Mouse (Mus musculus) left cerebral cortex, adult 2 months (tissue): ENCODE data around the gene Ldah. TPM values are rescaled to one million over a fixed set of nuclear protein-coding genes. Genes with fewer than 3 reads are reported as not detected.

Experiments
- DNase-seq, 2 experiments: peaks; one replicate each; pipeline ENCODE4 v3.0.0; 2021 to 2022; ENCODE audit warnings: low spot score in 2 of 2, mixed read lengths in 1 of 2; ENCODE audit errors: extremely low spot score in 1 of 2
- H3K27ac ChIP-seq: fragments of 200-600 bp; 2 replicates; pipeline ENCODE4 v1.8.1; 2022
- H3K4me3 ChIP-seq: fragments of 200-600 bp; 2 replicates; pipeline ENCODE4 v1.8.1; 2022
- CTCF ChIP-seq: fragments of 200-600 bp; IDR thresholded peaks from 2 replicates; pipeline ENCODE4 v1.8.1; 2022; ENCODE audit warnings: antibody characterized with exemption, mild to moderate bottlenecking, moderate library complexity
- intact Hi-C: fragments of 180-260 bp; cut with DNase I; formaldehyde crosslinking; loops from one replicate; pipeline ENCODE4 v1.15.1; 2025
- total RNA-seq, 2 experiments: library from RNA; stranded (reverse); gene quantifications; 2 replicates each; pipeline ENCODE4 v1.2.3; 2021

Gene Ldah
- total RNA-seq, 2 experiments from 2014 or later: 33.1 to 33.8 TPM

DNA sequence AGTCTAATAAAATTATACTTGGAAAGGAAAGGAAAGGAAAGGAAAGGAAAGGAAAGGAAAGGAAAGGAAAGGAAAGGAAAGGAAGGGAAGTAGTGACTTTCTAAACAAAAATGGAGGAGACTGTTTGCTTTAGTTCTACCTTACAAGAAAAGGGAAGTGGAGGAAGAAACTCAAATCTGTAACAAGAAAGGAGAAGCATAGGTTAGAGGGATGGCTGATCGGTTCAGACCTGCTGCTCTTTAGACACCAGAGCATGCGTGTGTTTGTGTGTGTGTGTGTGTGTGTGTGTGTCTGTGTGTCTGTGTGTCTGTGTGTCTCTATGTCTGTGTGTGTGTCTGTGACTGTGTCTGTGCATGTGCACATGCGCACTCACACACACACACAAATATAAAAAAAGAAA, 23.2 kb downstream of the Ldah start:
- no peak overlapping the region for H3K27ac ChIP-seq
- no peak for TF ChIP-seq CTCF
- intact Hi-C loops: no loop called here
- DNase-seq: no peak
- no peak overlapping the region for H3K4me3 ChIP-seq

DNA sequence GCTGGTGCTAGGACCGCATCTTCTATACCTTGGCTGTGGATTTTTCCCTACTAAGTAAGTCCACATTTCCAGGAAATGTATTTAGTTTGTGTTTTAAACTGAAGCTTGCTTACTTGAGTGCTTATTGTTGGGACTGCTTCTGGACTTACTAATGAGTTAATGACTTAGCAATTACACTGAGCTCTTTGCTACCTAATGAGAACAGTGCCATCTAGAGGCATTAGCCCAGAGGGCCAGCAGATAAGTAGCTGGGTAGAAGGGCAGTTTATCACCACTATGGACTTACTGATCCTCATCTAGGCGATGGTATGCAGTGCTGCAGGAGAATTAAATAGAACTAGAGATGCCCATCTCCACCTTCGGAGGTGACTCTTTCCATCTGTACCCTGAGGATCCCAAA, 24.8 kb downstream of the Ldah start:
- intact Hi-C loops: loop anchor here (2.0 kb wide), 1 partner anchor 174 kb away; no protein-coding TSS in a partner anchor
- Histone ChIP-seq H3K4me3 (no peak overlapping the region), H3K27ac (no peak overlapping the region)
- DNase-seq: no peak
- TF ChIP-seq CTCF: peak; percentile 65

DNA sequence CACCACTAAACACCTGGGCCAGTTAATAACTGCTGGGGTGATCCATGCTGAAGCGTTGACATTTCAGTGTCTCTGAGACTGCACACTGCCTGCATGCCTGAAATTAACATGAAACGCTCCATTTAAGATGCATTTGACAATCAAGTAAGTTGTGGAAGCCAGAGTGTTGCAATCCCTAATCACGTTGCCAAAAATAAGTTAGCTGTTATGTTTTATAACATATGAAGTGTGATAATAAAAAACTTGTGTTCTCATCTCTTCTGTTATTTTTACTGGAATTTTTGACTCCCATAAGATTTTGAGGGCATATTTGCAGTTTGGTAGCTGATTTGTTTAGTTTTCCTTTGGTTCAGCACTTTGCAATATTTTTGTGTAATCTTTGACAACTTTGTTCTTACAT, 34.3 kb downstream of the Ldah start:
- no peak for DNase-seq
- intact Hi-C loops: no loop called here
- no peak overlapping the region for H3K27ac ChIP-seq
- TF ChIP-seq CTCF: no peak
- no peak overlapping the region for H3K4me3 ChIP-seq

- Histone ChIP-seq H3K4me3 (no peak overlapping the region), H3K27ac (no peak overlapping the region)
- no peak for TF ChIP-seq CTCF
- intact Hi-C loops: no loop called here
- DNase-seq: no peak
Observed at GRCm38 (mm10) chr12:8244746-8245145, 36.8 kb downstream of the Ldah start.

DNA sequence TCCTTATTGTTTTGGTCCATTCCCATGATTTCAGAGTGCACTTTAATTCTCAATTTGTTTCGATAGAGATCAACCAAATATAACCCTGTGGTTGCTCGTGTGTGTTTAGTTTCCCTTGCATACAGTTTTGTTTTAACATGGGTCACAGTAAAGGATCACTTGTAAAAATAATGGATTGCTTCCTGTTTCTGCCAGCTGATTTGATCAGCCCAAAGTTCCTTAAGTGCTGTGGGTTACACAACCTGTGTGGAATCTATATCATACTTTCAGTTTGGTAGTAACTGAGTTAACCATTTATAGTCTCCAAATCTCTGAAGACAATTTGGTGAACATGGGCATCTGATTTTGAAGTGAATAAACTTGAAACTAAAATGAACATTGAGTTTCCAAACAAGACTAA, 52.4 kb downstream of the Ldah start:
- Histone ChIP-seq H3K27ac (no peak overlapping the region), H3K4me3 (no peak overlapping the region)
- intact Hi-C loops: no loop called here
- DNase-seq: no peak
- TF ChIP-seq CTCF: no peak

DNA sequence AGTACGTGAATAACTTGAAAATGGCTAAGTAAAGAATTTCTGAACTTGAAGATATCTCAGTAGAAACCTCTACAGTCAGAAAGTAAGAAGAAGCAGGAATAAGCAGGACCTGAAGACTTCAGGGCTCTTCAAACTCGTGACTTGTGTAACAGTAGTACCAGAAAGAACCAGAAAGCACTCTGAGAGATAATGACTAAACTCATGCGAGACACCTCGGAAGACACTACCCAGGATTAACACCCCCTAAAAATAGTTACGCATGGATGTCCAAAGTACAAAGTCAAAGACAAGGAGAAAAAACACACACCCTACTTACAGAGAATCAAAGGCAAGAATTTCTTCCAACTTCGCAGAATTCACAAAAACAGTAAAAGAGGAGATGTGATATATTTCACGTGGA, 58.4 kb downstream of the Ldah start:
- TF ChIP-seq CTCF: no peak
- H3K27ac ChIP-seq: no peak overlapping the region
- no peak overlapping the region for H3K4me3 ChIP-seq
- intact Hi-C loops: no loop called here
- DNase-seq: no peak

DNA sequence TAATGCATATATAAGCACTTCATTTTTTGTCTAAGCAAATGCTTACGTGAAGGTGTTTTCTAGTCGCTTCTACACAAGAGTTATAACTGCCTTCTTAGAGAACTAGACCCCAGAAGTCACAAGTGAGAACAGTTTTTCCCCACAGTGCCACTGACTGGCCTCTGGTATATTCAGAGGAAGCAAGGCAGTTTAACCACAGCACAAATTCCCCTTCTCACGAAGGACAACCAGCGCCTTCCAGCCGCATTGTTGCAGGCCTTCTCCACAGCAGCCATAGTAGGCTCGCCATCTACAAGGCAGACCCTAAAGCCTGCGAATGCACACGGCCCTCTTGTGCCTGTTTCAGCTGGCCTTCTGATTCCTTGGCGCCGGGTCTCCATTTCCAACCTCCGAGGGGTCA, 61.7 kb downstream of the Ldah start:
- intact Hi-C loops: no loop called here
- Histone ChIP-seq H3K4me3 (no peak overlapping the region), H3K27ac (no peak overlapping the region)
- no peak for TF ChIP-seq CTCF
- no peak for DNase-seq

GRCm38 (mm10) chr12:8271405-8271804, 63.5 kb downstream of the Ldah start:
- H3K4me3 ChIP-seq: no peak overlapping the region

GRCm38 (mm10) chr12:8273471-8274171, 65.7 kb downstream of the Ldah start:
- H3K27ac ChIP-seq: no peak overlapping the region
- no peak for DNase-seq
- intact Hi-C loops: no loop called here
- no peak for TF ChIP-seq CTCF
- no peak overlapping the region for H3K4me3 ChIP-seq

More at GRCm38 (mm10) chr12:8271405-8271804, 63.5 kb downstream of the Ldah start:
- no peak overlapping the region for H3K27ac ChIP-seq
- intact Hi-C loops: no loop called here
- no peak for TF ChIP-seq CTCF
- DNase-seq: no peak

DNA sequence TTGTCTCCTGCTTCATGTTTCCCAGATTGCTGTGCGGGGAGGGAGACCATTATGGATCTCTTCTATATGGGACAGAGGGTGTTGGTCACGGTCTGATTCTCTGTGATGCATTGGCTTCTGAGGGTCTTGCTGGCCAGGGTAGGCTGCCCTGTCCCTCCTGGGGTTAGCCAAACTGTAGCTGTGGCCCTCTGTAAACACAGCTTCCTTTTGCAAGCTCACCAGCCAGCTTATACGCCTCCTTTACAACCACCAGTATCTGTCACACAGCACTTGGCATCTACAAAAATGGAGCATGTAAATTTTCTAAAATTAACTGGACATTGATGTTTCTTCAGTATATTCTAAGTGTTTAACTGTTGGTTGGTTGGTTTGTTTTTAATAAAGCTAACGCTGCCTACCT, 67.5 kb downstream of the Ldah start:
- no peak for TF ChIP-seq CTCF
- H3K4me3 ChIP-seq: no peak overlapping the region
- no peak overlapping the region for H3K27ac ChIP-seq
- no peak for DNase-seq
- intact Hi-C loops: no loop called here

DNA sequence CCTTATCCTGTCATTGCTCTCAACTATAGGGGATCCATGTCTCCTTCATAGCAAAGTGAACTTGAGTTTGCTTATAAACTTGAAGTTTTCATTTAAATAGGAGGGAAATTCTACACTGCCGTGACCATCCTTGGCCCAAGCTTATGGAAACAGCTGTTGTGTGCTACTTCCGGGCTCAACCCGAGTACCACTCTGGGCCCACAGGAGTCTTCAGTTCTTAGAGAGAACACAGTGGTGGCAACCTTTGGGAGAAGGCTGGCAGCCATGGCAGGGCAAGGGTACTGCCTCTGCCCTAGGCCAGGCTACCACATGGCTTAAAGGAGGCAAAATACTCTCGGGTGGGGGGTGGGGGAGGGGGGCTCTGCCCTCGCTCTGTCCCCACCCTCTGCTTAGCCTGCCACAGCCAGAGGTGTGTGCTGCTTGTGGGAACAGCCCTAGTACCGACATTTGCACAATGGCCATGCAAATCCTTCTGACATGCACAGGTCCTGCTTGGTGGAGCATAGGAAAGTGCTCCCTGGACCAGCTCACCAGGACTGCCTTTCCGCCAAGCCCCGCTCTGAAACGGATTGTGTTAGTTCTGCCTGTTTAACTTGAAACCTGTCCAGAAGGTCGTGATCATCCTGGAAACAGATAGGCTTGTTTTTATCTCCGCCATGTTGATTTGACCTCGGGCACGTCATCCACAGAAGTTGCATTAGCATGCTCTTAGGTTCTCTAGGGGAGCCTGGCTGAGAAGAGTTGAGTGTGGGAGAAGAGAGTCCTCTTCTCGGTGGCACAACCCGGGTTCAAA, 73.5 kb downstream of the Ldah start:
- intact Hi-C loops: no loop called here
- H3K4me3 ChIP-seq: no peak overlapping the region
- H3K27ac ChIP-seq: no peak overlapping the region
- DNase-seq: no peak
- no peak for TF ChIP-seq CTCF

DNA sequence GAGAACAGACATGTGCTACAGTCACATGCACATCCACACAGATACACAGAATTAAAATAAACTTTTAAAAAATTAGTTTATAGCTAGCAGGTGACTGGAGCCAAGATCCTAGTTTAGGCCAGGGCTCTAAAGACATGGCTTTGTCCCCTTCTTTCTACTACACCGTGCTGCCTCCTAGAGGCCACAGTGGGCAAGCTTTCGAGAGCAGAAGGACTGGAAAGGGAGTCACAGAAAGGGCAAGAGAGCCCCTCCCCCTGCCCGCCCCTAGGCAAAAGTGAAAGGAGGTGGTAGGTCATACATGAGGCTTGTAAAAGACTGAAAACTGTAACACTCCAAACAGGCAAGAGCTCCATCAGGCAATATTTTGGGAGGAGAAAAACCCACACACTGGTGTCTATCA, 80.1 kb downstream of the Ldah start:
- no peak overlapping the region for H3K4me3 ChIP-seq
- intact Hi-C loops: no loop called here
- DNase-seq: no peak
- TF ChIP-seq CTCF: no peak; the same call in 1 of the 2 replicates
- H3K27ac ChIP-seq: no peak overlapping the region
